Mouse (Mus musculus) retina, postnatal 7 days (tissue): ENCODE measurements around the gene Hoxa10.

Source experiments
- DNase-seq: peaks from one replicate; pipeline ENCODE4 v3.0.0-alpha.2; 2012; ENCODE audit warnings: low read depth, low spot score

Gene Hoxa10

GRCm38 (mm10) chr6:52245757-52246142, 5.1 kb upstream of the Hoxa10 start, which contains the start of gene Hoxa11:
Gene Hoxa11 (minus strand): TSS chr6:52245810.
- DNase-seq: no peak

- DNase-seq: no peak
Observed at GRCm38 (mm10) chr6:52245040-52245756, 4.5 kb upstream of the Hoxa10 start.

- DNase-seq: no peak
Observed at GRCm38 (mm10) chr6:52244471-52245039, 3.9 kb upstream of the Hoxa10 start.

GRCm38 (mm10) chr6:52243681-52244121, 3.0 kb upstream of the Hoxa10 start:
- DNase-seq: no peak

- DNase-seq: no peak
Observed at GRCm38 (mm10) chr6:52242801-52243332, 2.2 kb upstream of the Hoxa10 start.

- DNase-seq: no peak
Observed at GRCm38 (mm10) chr6:52241001-52241621, 457 bp upstream of the Hoxa10 start.

GRCm38 (mm10) chr6:52239625-52240388, 847 bp downstream of the Hoxa10 start:
- DNase-seq: no peak

- DNase-seq: no peak
Observed at GRCm38 (mm10) chr6:52238976-52239375, 1.7 kb downstream of the Hoxa10 start.

GRCm38 (mm10) chr6:52238155-52238545, 2.5 kb downstream of the Hoxa10 start:
- no peak for DNase-seq

- no peak for DNase-seq
Observed at GRCm38 (mm10) chr6:52237346-52238154, 3.1 kb downstream of the Hoxa10 start.

- DNase-seq: no peak
Observed at GRCm38 (mm10) chr6:52236806-52237205, 3.8 kb downstream of the Hoxa10 start.

- DNase-seq: no peak
Observed at GRCm38 (mm10) chr6:52235866-52236265, 4.8 kb downstream of the Hoxa10 start.

GRCm38 (mm10) chr6:52235267-52235666, 5.4 kb downstream of the Hoxa10 start:
- DNase-seq: no peak

GRCm38 (mm10) chr6:52234428-52235140, 6.1 kb downstream of the Hoxa10 start:
- no peak for DNase-seq

GRCm38 (mm10) chr6:52233546-52234427, 6.9 kb downstream of the Hoxa10 start:
- DNase-seq: no peak

- DNase-seq: no peak
Observed at GRCm38 (mm10) chr6:52232984-52233545, 7.6 kb downstream of the Hoxa10 start.

GRCm38 (mm10) chr6:52232568-52232965, 8.1 kb downstream of the Hoxa10 start:
- DNase-seq: no peak

GRCm38 (mm10) chr6:52231885-52232567, 8.6 kb downstream of the Hoxa10 start:
- no peak for DNase-seq
